Mouse (Mus musculus) CH12.LX (cell line): ENCODE measurements around the gene Riox1.

Source experiments
- CHD2 ChIP-seq: IDR thresholded peaks from 2 replicates; pipeline ENCODE4 v1.6.1; 2011; ENCODE audit warnings: low read length, improper control_type of control experiment
- CTCF ChIP-seq, 2 experiments: IDR thresholded peaks in 1 of 2; conservative IDR thresholded peaks in 1 of 2; 2 replicates each; pipeline ENCODE4 v1.5.1; 2011 to 2012; ENCODE audit warnings: low read depth in 2 of 2, low read length in 2 of 2, improper control_type of control experiment in 1 of 2, inconsistent platforms in 1 of 2, mild to moderate bottlenecking in 1 of 2, moderate library complexity in 1 of 2
- EP300 ChIP-seq: IDR thresholded peaks from 2 replicates; pipeline ENCODE4 v1.6.1; 2011; ENCODE audit warnings: low read length, improper control_type of control experiment
- MAX ChIP-seq: IDR thresholded peaks from 2 replicates; pipeline ENCODE4 v1.6.1; 2011; ENCODE audit warnings: low read length, improper control_type of control experiment
- NRF1 ChIP-seq: IDR thresholded peaks from 2 replicates; pipeline ENCODE4 v1.6.1; 2014; ENCODE audit warnings: low read depth, mild to moderate bottlenecking, inconsistent platforms, low read length, improper control_type of control experiment, moderate library complexity
- POLR2A ChIP-seq: IDR thresholded peaks from 2 replicates; pipeline ENCODE4 v1.6.1; 2011; ENCODE audit warnings: low read depth, mild to moderate bottlenecking, improper control_type of control experiment, low read length
- TCF12 ChIP-seq: IDR thresholded peaks from 2 replicates; pipeline ENCODE4 v1.6.1; 2014; ENCODE audit warnings: low read depth, mild to moderate bottlenecking, inconsistent platforms, low read length, improper control_type of control experiment

GRCm38 (mm10) chr12:83923486-83923859 is 26.9 kb upstream of the Riox1 start:
- TF ChIP-seq CHD2 (no peak), NRF1 (no peak), CTCF (conservative IDR thresholded peaks at IDR 0.05 in 1 of 2, IDR thresholded peaks at IDR 0.05 in 1 of 2; ENCODE audit: low read depth in 2 of 2, low read length in 2 of 2) (no peak), POLR2A (no peak), MAX (no peak), EP300 (no peak), TCF12 (no peak)
